Mouse (Mus musculus): ENCODE data around the gene Fgf15.

GRCm38 (mm10) chr7:144911121-144911520 is 14.8 kb downstream of the Fgf15 start:
- TF ChIP-seq ZC3H11A (IDR thresholded peaks at IDR 0.05; ENCODE audit: borderline replicate concordance, low read depth, low read length) (no peak), MAFK (IDR thresholded peaks at IDR 0.05; ENCODE audit: insufficient read depth, low read depth, low read length) (no peak), HCFC1 (IDR thresholded peaks at IDR 0.05; ENCODE audit: borderline replicate concordance, insufficient read depth, low read length) (no peak)

Measured in ES-E14 (cell line).